Mouse (Mus musculus) limb, embryonic 10.5 days (tissue): ENCODE results near the gene Taf1c. TPM values are rescaled to one million over a fixed set of nuclear protein-coding genes. Genes with fewer than 3 reads are reported as not detected.

Source experiments
- DNase-seq: peaks from one replicate; pipeline ENCODE4 v3.0.0-alpha.2; 2017; ENCODE audit warnings: low spot score
- H3K27ac ChIP-seq: fragments of 300-500 bp; sonication (generic); 2 replicates; pipeline ENCODE4 v1.5.1; 2016; ENCODE audit warnings: mild to moderate bottlenecking
- H3K27me3 ChIP-seq: fragments of 300-500 bp; sonication (generic); 2 replicates; pipeline ENCODE4 v1.6.1; 2016; ENCODE audit warnings: low read depth, mild to moderate bottlenecking; ENCODE audit not compliant: poor library complexity, severe bottlenecking
- H3K36me3 ChIP-seq: fragments of 300-500 bp; sonication (generic); 2 replicates; pipeline ENCODE4 v1.6.1; 2016; ENCODE audit warnings: mild to moderate bottlenecking, moderate library complexity
- H3K4me1 ChIP-seq: fragments of 300-500 bp; sonication (generic); 2 replicates; pipeline ENCODE4 v1.6.1; 2016
- H3K4me3 ChIP-seq: fragments of 300-500 bp; sonication (generic); 2 replicates; pipeline ENCODE4 v1.5.1; 2016; ENCODE audit warnings: mild to moderate bottlenecking, moderate library complexity
- H3K9me3 ChIP-seq: fragments of 300-500 bp; sonication (generic); replicated peaks from 2 replicates; pipeline ENCODE4 v1.6.1; 2016; ENCODE audit warnings: mild to moderate bottlenecking
- WGBS: fragments of 180-500 bp; shearing (Covaris S2); methylation state at CpG from one replicate; pipeline ENCODE4 v1.1.7; 2016; 5-methylcytosine and 5-hydroxymethylcytosine counted together
- polyA plus RNA-seq: library from polyadenylated mRNA; unstranded; fragments of >200 nt; fragmentation: Nextera tagmentation; extraction: Ambion mirVana; gene quantifications from 2 replicates; pipeline ENCODE4 v1.2.1, GENCODE M21; 2016

The Taf1c gene
- polyA plus RNA-seq, 1 experiment from 2014 or later = 15.8 TPM

GRCm38 (mm10) chr8:119635378-119635777 lies 30.4 kb upstream of the Taf1c start, which contains the start of gene Kcng4:
Gene Kcng4, minus strand, starts transcription at chr8:119635680.
- 41% methylated on average over 6 of the region's 6 CpGs for WGBS
- no peak for DNase-seq
- Histone ChIP-seq H3K36me3 (no peaks in the 10 kb centered on the region), H3K4me3 (no peak within 1 kb of the TSS), H3K27ac (peak within 1 kb of the TSS; percentile 23; the same call in 1 of the 2 replicates), H3K9me3 (no peaks in the 10 kb centered on the region), H3K4me1 (peaks cover 35% of the 10 kb centered on the region), H3K27me3 (peaks cover 61% of the 10 kb centered on the region)

GRCm38 (mm10) chr8:119634616-119635336 lies 29.8 kb upstream of the Taf1c start:
- Histone ChIP-seq H3K9me3 (no peaks in the 10 kb centered on the region), H3K27ac (no peak overlapping the region), H3K36me3 (no peaks in the 10 kb centered on the region), H3K4me3 (no peak overlapping the region), H3K4me1 (peaks cover 39% of the 10 kb centered on the region), H3K27me3 (peaks cover 61% of the 10 kb centered on the region)
- 41% methylated on average over 14 of the region's 14 CpGs for WGBS
- no peak for DNase-seq

GRCm38 (mm10) chr8:119632909-119633308 lies 27.9 kb upstream of the Taf1c start:
- DNase-seq = no peak
- Histone ChIP-seq H3K9me3 (no peaks in the 10 kb centered on the region), H3K27ac (0 out of 2 replicates have a peak overlapping the region, but pooled peaks have one; percentile 14), H3K27me3 (peaks cover 61% of the 10 kb centered on the region), H3K4me3 (no peak overlapping the region), H3K4me1 (peaks cover 53% of the 10 kb centered on the region), H3K36me3 (no peaks in the 10 kb centered on the region)
- WGBS = 54% methylated on average over 29 of the region's 29 CpGs

- Histone ChIP-seq H3K27me3 (peaks cover 61% of the 10 kb centered on the region), H3K4me3 (no peak overlapping the region), H3K9me3 (no peaks in the 10 kb centered on the region), H3K4me1 (peaks cover 60% of the 10 kb centered on the region), H3K36me3 (no peaks in the 10 kb centered on the region), H3K27ac (no peak overlapping the region)
- DNase-seq = no peak
- 79% methylated on average over 9 of the region's 9 CpGs for WGBS
These were observed 27.2 kb upstream of the Taf1c start for GRCm38 (mm10) chr8:119632246-119632645.

GRCm38 (mm10) chr8:119630841-119631240 lies 25.8 kb upstream of the Taf1c start:
- 52% methylated on average over 3 of the region's 3 CpGs for WGBS
- peaks cover 52% of the 10 kb centered on the region for H3K27me3 ChIP-seq
- no peak for DNase-seq
- H3K4me1 ChIP-seq = peaks cover 53% of the 10 kb centered on the region
- no peaks in the 10 kb centered on the region for H3K9me3 ChIP-seq
- H3K4me3 ChIP-seq = no peak overlapping the region
- H3K36me3 ChIP-seq = no peaks in the 10 kb centered on the region
- H3K27ac ChIP-seq = 0 out of 2 replicates have a peak overlapping the region, but pooled peaks have one; percentile 9

- H3K4me3 ChIP-seq = no peak overlapping the region
- H3K9me3 ChIP-seq = no peaks in the 10 kb centered on the region
- H3K27ac ChIP-seq = peak overlapping the region; percentile 70
- H3K27me3 ChIP-seq = peaks cover 21% of the 10 kb centered on the region
- H3K36me3 ChIP-seq = no peaks in the 10 kb centered on the region
- 18% methylated on average over 10 of the region's 10 CpGs for WGBS
- DNase-seq = peak; percentile 64
- H3K4me1 ChIP-seq = peaks cover 40% of the 10 kb centered on the region
These were observed 22.8 kb upstream of the Taf1c start for GRCm38 (mm10) chr8:119627613-119628359.

GRCm38 (mm10) chr8:119627199-119627598 lies 22.2 kb upstream of the Taf1c start:
- H3K27me3 ChIP-seq = peaks cover 15% of the 10 kb centered on the region
- no peak for DNase-seq
- H3K36me3 ChIP-seq = no peaks in the 10 kb centered on the region
- H3K27ac ChIP-seq = peak overlapping the region; percentile 70
- 84% methylated on average over 7 of the region's 7 CpGs for WGBS
- H3K4me1 ChIP-seq = peaks cover 45% of the 10 kb centered on the region
- H3K9me3 ChIP-seq = no peaks in the 10 kb centered on the region
- no peak overlapping the region for H3K4me3 ChIP-seq

- Histone ChIP-seq H3K9me3 (no peaks in the 10 kb centered on the region), H3K4me1 (peaks cover 44% of the 10 kb centered on the region), H3K27ac (no peak overlapping the region), H3K4me3 (no peak overlapping the region), H3K27me3 (0 out of 2 replicates have a peak, but pooled peaks cover 1% of the 10 kb centered on the region), H3K36me3 (no peaks in the 10 kb centered on the region)
- WGBS = 82% methylated on average over 22 of the region's 22 CpGs
- DNase-seq = no peak
These were observed 20.8 kb upstream of the Taf1c start for GRCm38 (mm10) chr8:119625788-119626187.

- no peaks in the 10 kb centered on the region for H3K36me3 ChIP-seq
- H3K27ac ChIP-seq = 0 out of 2 replicates have a peak overlapping the region, but pooled peaks have one; percentile 14
- no peaks in the 10 kb centered on the region for H3K9me3 ChIP-seq
- H3K4me3 ChIP-seq = no peak overlapping the region
- 92% methylated on average over 7 of the region's 7 CpGs for WGBS
- no peak for DNase-seq
- no peaks in the 10 kb centered on the region for H3K27me3 ChIP-seq
- peaks cover 44% of the 10 kb centered on the region for H3K4me1 ChIP-seq
These were observed 19.9 kb upstream of the Taf1c start for GRCm38 (mm10) chr8:119624916-119625315.

GRCm38 (mm10) chr8:119623744-119624143 lies 18.7 kb upstream of the Taf1c start:
- Histone ChIP-seq H3K4me3 (no peak overlapping the region), H3K27me3 (no peaks in the 10 kb centered on the region), H3K27ac (no peak overlapping the region), H3K4me1 (peaks cover 37% of the 10 kb centered on the region), H3K9me3 (no peaks in the 10 kb centered on the region), H3K36me3 (no peaks in the 10 kb centered on the region)
- DNase-seq = no peak
- 88% methylated on average over 1 of the region's 1 CpGs for WGBS

- Histone ChIP-seq H3K27me3 (no peaks in the 10 kb centered on the region), H3K27ac (no peak overlapping the region), H3K4me1 (peaks cover 33% of the 10 kb centered on the region), H3K4me3 (no peak overlapping the region), H3K9me3 (no peaks in the 10 kb centered on the region), H3K36me3 (no peaks in the 10 kb centered on the region)
- 86% methylated on average over 8 of the region's 8 CpGs for WGBS
- no peak for DNase-seq
These were observed 18.0 kb upstream of the Taf1c start for GRCm38 (mm10) chr8:119623061-119623460.

- no peaks in the 10 kb centered on the region for H3K27me3 ChIP-seq
- no peak overlapping the region for H3K27ac ChIP-seq
- DNase-seq = no peak
- no peak overlapping the region for H3K4me3 ChIP-seq
- no peaks in the 10 kb centered on the region for H3K36me3 ChIP-seq
- peaks cover 28% of the 10 kb centered on the region for H3K4me1 ChIP-seq
- no peaks in the 10 kb centered on the region for H3K9me3 ChIP-seq
- 34% methylated on average over 4 of the region's 4 CpGs for WGBS
These were observed 17.5 kb upstream of the Taf1c start for GRCm38 (mm10) chr8:119622555-119622954.

GRCm38 (mm10) chr8:119620848-119621465 lies 15.9 kb upstream of the Taf1c start:
- Histone ChIP-seq H3K27me3 (no peaks in the 10 kb centered on the region; the same call in 1 of the 2 replicates), H3K9me3 (no peaks in the 10 kb centered on the region), H3K4me3 (no peak overlapping the region), H3K27ac (no peak overlapping the region), H3K36me3 (no peaks in the 10 kb centered on the region), H3K4me1 (peaks cover 23% of the 10 kb centered on the region)
- DNase-seq = no peak
- 89% methylated on average over 14 of the region's 14 CpGs for WGBS
